Mouse (Mus musculus) c-Kit-positive CD71-positive TER-119-positive erythroid progenitor cells, embryonic 14.5 days (primary cell): Measurements from ENCODE around the gene Olfr263.
"Not testable (repeated sequence)": the region's sequence is repeated elsewhere in the genome, so short reads cannot be mapped to it uniquely, and the experiment has no call there.

Experiments used
- DNase-seq: peaks from one replicate; pipeline ENCODE4 v3.0.0-alpha.2; 2013; ENCODE audit warnings: low spot score

Gene Olfr263

GRCm38 (mm10) chr13:21129339-21129738 is at the start of gene Olfr263:
Olfr263 (plus strand) TSS chr13:21129639.
- not testable (repeated sequence) for DNase-seq

- DNase-seq: no peak
These were observed 46.8 kb upstream of the Olfr263 start for GRCm38 (mm10) chr13:21082686-21083085.

- DNase-seq: no peak
These were observed 19.7 kb upstream of the Olfr263 start for GRCm38 (mm10) chr13:21109759-21110158.

DNA sequence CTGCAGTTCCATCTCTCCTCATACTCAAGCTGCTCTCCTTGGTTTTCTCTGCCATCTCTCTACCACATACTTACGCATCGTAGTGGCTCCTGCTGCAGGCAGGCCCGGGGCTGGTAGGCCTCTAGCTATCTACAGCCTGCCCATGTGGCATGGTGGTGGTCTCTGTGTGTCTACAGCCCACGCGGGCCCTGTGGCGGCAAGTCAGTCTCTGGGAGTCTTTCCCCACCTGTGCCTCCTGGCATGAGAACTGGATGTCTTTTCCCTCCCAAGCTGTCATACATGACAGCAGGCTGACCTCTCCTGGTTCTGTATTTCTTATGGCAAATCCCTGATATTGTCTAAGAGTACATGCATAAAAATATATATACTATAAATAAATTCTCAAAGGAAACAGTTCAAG is 19.0 kb upstream of the Olfr263 start:
- no peak for DNase-seq

DNA sequence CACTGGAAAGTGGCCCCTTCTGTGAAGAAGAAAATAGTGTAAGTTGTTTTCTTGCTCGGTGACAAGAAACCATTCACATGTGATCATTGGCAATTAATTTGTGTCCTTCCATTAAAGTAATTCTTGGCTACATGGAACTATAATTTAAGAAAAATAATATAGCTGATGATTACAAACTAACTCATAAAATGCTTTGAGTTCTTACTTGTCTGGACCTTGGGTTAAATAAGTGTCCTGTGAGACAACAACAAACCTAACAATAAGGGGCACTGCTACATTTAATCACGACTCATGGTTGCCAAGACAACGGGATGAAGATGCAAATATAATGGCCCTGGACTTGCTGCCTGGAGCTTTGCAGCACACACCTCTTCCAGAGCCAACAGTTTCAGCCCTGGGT is 18.3 kb upstream of the Olfr263 start, which contains the start of gene Olfr1369-ps1:
Olfr1369-ps1 (plus strand) TSS at position 301 of the 400 bp plus-strand sequence.
- DNase-seq: not testable (repeated sequence)

DNA sequence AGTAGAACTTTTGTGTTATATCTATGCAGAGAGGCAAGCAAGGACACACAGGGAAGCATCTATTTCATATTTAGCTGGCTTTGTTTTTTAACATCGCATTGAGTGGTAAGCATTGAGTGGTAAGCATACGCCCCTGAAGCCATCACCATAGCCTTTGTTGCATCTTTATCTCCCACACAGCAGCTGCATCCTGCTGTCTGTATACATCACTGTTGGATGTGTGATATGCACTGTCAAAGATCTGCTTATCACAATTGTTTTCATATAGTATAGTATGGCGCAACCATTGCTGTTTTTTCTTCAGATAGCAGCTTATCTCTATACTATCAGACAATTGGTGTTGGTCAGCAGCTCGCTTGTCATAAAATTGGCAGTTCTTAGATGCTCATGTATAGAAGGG is 15.3 kb upstream of the Olfr263 start:
- no peak for DNase-seq

- DNase-seq: no peak
These were observed 13.0 kb downstream of the Olfr263 start for GRCm38 (mm10) chr13:21142421-21142820.

DNA sequence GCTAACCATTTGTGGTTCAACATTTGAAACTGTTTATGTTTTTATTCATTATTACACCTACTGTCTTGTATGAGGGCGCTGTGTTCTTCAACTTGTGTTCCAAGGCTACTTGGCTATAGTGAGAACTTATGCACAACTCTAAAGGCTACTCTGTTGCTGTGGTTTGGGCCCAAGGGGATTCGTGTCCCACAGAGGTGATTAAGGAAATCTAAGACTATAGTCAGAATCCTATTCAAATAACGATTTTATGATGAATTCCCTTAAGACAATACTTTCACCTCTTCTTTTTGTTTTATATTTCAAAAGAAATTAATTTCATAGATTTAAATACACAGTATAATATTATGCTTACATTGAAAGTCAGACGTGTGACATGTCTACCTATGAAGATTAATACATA is 16.3 kb downstream of the Olfr263 start, which contains the start of gene Olfr1368:
Olfr1368 (minus strand) TSS at position 101 of the 400 bp plus-strand sequence.
- DNase-seq: no peak

DNA sequence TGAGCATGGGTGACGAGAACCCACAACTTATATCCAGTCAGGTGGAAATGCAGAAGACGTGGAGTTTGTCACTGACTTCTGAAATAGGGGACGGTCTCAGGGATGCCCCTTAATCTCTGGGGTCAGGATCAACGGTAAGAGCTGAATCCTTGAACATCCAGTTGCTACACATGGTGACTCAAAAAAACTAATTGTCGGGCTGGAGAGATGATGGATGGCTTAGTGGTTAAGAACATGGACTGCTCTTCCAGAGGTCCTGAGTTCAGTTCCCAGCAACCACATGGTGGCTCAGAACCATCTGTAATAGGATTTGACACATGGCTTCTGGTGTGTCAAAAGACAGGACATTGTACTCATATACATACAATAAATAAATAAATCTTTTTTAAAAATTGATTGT is 26.4 kb downstream of the Olfr263 start:
- DNase-seq: no peak

DNA sequence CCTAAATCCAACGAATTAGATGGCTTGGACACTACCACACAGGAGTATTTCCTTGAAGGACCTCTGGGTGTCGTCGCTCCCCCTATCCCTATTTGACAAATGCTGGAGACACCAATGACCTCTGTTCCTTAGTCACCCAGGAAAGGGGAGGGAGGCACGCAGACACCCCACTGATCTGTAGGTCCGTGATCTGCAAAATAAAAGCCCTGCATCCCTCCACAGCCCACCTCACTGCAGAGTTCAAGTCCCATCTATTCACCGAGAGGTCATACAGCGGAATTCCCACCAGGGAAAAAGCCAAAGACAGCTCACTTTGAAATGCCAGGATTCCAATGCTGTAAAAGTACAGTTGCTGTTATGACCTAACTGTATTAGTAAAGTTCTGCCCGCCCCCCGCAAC is 28.6 kb downstream of the Olfr263 start:
- DNase-seq: no peak

DNA sequence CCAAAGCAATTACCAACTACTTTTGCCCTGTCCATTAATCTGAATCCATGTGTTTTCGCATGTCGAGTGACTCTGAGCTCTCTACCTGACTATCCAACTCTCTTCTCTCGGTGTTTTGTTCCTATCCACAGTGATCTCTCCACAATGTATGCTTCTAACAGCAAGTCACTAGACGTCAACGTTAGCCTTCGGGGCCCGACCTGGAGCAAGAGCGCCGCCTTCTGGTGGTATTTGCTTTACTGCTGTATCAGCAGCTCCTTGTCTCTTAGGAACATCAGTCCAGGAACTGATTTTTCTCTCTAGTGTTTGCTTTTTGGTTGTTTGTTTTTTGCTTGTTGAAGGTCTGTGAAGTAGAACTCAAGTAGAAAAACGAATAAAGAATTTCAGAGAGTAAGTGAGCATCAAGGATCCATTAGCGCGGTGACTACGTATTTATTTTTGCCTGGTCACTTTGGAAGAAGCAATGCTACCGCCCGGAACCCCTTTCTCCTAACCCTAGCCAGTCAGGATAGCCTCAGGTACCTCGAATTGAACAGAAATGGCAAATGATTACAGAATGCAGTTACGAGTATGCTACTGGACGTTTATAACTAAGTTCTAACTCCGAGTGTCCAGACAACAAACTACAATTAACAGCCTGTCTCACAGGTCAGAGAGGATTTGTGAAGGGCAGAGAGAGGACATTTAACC is 29.5 kb downstream of the Olfr263 start:
- DNase-seq: peak; percentile 76

GRCm38 (mm10) chr13:21159475-21159819 is 30.0 kb downstream of the Olfr263 start:
- no peak for DNase-seq

DNA sequence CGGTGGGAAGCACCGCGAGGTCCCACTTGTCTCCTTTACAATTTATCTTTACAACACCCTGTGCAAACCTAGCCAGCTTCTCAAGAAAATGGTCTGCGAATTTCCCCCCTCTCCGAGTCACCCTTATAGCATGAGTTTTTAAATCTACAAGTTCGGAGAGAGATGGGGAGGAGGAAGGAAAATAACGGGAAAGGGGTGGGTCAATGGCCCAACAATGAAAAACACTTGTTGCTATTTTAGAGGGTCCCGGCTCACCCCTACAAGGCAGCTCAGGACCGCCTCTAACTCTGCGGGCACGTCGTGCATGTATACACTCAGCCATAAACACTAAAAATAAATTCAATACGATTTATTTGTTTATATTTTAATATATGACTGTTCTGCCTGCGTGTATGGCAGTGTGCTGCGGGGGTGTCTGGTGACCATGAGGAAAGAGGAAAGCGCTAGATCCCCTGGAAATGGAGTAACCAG is 30.6 kb downstream of the Olfr263 start:
- no peak for DNase-seq

DNA sequence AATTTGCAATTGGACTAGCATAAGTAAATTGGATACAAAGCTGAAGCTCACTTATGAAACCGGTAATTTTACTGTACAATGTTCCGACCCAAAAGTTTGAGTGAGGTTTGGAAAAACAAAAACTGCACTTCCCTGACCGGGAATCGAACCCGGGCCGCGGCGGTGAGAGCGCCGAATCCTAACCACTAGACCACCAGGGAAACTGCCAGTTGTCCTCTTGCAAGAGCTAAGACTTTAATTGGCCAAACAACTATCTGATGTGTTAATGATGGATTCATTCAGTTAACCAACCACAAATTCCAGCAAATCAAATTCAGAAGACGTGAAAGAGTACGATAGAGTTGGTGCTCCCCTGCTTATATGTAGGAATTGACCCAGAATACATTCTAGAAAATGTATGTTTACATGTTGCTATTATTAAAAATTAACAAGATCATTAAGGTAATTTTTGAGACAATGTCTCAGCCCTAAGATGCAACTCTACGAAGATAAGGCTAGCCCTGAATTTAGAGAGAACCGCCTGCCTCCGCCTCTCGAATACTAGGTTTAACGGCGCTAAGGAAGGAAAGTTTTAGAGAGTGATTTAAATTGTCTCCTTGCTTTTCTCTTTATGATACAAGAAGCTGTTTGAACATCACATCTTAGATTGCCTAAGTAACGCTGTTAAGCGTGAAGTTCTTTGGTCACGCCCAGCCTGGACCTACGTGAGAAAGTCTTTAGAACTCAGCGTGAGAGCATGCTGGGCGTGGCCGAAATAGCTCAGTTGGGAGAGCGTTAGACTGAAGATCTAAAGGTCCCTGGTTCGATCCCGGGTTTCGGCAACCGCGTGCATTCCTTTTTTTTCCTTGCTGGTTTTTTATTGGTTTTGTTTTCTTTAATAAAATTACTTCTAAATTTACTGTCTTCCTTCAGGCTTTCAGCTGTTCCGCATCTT is 31.5 kb downstream of the Olfr263 start:
- DNase-seq: peak; percentile 93

- DNase-seq: no peak
These were observed 32.2 kb downstream of the Olfr263 start for GRCm38 (mm10) chr13:21161591-21161990.

DNA sequence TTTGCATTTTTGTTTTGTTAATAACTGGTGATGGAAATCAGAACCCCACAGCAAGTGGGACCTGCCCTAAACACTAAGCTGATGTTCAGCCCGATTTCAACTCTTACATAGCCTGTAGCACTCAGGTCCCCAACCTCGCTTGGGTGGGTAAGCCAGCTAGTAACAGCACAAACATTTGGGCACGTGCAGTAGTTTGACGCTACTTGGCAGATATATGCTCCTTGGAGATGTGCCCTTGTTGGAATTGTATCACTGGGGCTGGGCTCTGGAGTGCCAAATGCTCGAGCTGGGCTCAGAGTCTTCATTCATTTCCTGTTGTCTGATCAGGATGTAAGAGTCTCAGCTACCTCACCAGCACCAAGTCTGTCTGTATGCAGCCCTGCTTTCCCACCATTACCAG is 33.2 kb downstream of the Olfr263 start:
- no peak for DNase-seq

- DNase-seq: peak; percentile 85
These were observed 37.8 kb downstream of the Olfr263 start for GRCm38 (mm10) chr13:21166936-21167909.

GRCm38 (mm10) chr13:21167910-21168300 is 38.5 kb downstream of the Olfr263 start:
- DNase-seq: no peak

DNA sequence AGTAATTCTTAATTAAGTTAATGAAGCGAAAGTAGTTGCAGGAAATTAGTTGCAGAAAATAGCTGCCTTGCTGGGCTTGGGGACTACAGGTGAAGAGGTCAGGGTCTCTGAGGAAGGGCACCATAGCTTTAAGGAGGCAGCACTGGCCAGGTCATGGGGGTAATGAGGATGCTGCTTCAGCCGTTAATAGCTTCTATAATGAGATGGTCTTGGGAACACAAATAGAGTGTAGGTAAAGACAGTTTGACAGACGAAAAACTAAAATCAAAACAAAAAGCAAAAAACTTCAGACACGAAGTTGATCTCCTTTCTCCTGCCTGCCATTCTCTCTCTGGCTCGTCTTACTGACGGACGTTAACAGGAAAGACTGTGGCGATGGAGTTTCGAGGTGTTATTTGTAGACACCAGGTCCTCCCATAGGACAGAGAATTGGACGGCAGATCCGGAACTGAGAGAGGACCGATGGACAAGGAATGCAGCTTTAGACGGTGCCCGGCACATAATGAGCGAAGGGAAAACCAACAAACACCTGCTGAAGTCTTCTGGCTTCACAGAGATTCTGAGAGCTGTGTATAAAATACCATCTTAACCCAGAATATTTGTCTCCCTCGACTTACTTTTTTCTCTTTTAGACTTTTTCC is 39.1 kb downstream of the Olfr263 start:
- peak; percentile 74 for DNase-seq

GRCm38 (mm10) chr13:21169121-21169656 is 39.8 kb downstream of the Olfr263 start:
- no peak for DNase-seq
